Mouse (Mus musculus): ENCODE results near the gene Tgm4. TPM values are rescaled to one million over a fixed set of nuclear protein-coding genes. Genes with fewer than 3 reads are reported as not detected.

Tgm4 gene
- polyA plus RNA-seq, 1 experiment from 2014 or later: 0.35 TPM

DNA sequence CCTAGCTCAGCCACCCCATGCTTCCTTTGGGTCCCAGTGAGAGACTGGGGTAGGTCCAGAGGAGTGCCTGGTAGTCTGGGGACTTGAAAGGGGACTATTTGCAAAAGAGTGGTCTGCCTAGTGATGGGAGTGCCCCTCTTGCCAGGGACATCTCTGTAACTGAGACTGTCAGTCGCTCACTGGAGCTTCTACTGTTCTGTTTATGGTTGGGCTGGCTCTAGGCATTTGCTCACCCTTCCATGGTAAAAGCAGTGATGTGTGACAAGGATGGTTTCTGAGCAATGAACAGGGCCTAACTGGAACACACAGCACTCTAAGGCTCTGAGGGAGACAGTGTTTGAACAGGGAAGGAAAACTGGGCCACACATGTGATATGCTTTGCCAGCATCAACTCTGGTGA, 46.3 kb downstream of the Tgm4 start:
- H3K4me1 ChIP-seq (ENCODE audit: control insufficient read depth in 2 of 2, insufficient read depth in 2 of 2, low read length in 2 of 2): no peaks in the 10 kb centered on the region
- H3K9ac ChIP-seq (ENCODE audit: low read length): no peak overlapping the region
- H3K9me3 ChIP-seq (ENCODE audit: control insufficient read depth, low read length): no peaks in the 10 kb centered on the region
- H3K27me3 ChIP-seq (ENCODE audit: control insufficient read depth, insufficient read depth, low read length): no peaks in the 10 kb centered on the region
- H3K27ac ChIP-seq (replicated peaks in 1 of 2; ENCODE audit: control insufficient read depth in 1 of 2, insufficient read depth in 1 of 2, low read depth in 2 of 2, low read length in 2 of 2): no peak overlapping the region
- no peak overlapping the region for H3K4me3 ChIP-seq (ENCODE audit: control insufficient read depth in 1 of 2, insufficient read depth in 1 of 2, low read depth in 1 of 2, low read length in 2 of 2)
- no peak for ATAC-seq (ENCODE audit: insufficient number of reproducible peaks, insufficient read depth, low FRiP score, low read depth)
- no peak overlapping the region for H3K4me2 ChIP-seq (ENCODE audit: low read length)
- WGBS: 79% methylated on average over 1 of the region's 1 CpGs
- H3K36me3 ChIP-seq (ENCODE audit: control insufficient read depth, insufficient read depth, low read length): peaks cover 97% of the 10 kb centered on the region

DNA sequence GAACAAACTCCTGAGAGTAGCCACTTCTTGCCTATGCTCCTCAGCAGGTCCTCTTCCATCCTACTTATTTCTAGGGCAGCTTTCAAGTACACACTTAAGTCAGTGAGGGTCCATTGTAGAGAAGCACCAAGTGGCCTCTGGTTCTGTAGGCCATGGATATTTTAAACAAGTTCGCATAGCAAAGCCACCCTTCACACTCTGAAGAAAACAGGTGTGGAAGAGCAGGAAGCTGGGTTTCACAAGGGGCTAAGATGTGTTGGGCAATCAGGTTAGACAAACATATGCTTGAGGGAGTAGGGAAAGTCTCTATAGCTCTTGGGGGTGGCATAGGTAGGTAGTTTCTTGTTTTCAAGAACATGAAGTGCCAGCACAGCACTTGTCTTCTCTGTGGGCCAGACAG, 50.8 kb downstream of the Tgm4 start:
- H3K4me2 ChIP-seq (ENCODE audit: low read length): no peak overlapping the region
- WGBS: 82% methylated on average over 1 of the region's 1 CpGs
- no peak overlapping the region for H3K9ac ChIP-seq (ENCODE audit: low read length)
- no peak for ATAC-seq (ENCODE audit: insufficient number of reproducible peaks, insufficient read depth, low FRiP score, low read depth)
- H3K27me3 ChIP-seq (ENCODE audit: control insufficient read depth, insufficient read depth, low read length): no peaks in the 10 kb centered on the region
- peaks cover 98% of the 10 kb centered on the region for H3K36me3 ChIP-seq (ENCODE audit: control insufficient read depth, insufficient read depth, low read length)
- H3K4me3 ChIP-seq (ENCODE audit: control insufficient read depth in 1 of 2, insufficient read depth in 1 of 2, low read depth in 1 of 2, low read length in 2 of 2): no peak overlapping the region
- H3K4me1 ChIP-seq (ENCODE audit: control insufficient read depth in 2 of 2, insufficient read depth in 2 of 2, low read length in 2 of 2): no peaks in the 10 kb centered on the region
- H3K27ac ChIP-seq (replicated peaks in 1 of 2; ENCODE audit: control insufficient read depth in 1 of 2, insufficient read depth in 1 of 2, low read depth in 2 of 2, low read length in 2 of 2): no peak overlapping the region
- no peaks in the 10 kb centered on the region for H3K9me3 ChIP-seq (ENCODE audit: control insufficient read depth, low read length)

DNA sequence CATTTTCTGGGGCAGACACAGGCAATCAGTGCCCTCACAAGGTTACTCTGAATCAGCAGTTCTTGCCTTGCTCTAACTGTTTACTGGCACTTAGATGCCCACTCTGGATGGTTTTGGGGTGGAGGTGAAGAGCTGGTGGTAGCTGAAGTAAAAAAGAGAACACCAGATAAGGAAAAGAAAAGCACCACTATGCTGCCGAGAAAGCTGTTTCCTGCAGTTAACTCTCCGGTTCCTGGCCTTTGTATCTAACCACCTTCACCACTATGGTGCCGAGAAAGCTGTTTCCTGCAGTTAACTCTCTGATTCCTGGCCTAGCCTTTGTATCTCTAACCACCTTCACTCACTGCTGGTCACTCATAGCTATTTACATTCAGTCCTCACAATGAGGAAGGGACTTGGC, 53.0 kb downstream of the Tgm4 start:
- WGBS: 43% methylated on average over 3 of the region's 3 CpGs
- peaks cover 89% of the 10 kb centered on the region for H3K36me3 ChIP-seq (ENCODE audit: control insufficient read depth, insufficient read depth, low read length)
- no peak for ATAC-seq (ENCODE audit: insufficient number of reproducible peaks, insufficient read depth, low FRiP score, low read depth)
- no peak overlapping the region for H3K4me3 ChIP-seq (ENCODE audit: control insufficient read depth in 1 of 2, insufficient read depth in 1 of 2, low read depth in 1 of 2, low read length in 2 of 2)
- H3K4me1 ChIP-seq (ENCODE audit: control insufficient read depth in 2 of 2, insufficient read depth in 2 of 2, low read length in 2 of 2): no peaks in the 10 kb centered on the region
- H3K9ac ChIP-seq (ENCODE audit: low read length): no peak overlapping the region
- no peak overlapping the region for H3K27ac ChIP-seq (replicated peaks in 1 of 2; ENCODE audit: control insufficient read depth in 1 of 2, insufficient read depth in 1 of 2, low read depth in 2 of 2, low read length in 2 of 2)
- H3K4me2 ChIP-seq (ENCODE audit: low read length): no peak overlapping the region
- no peaks in the 10 kb centered on the region for H3K27me3 ChIP-seq (ENCODE audit: control insufficient read depth, insufficient read depth, low read length)
- no peaks in the 10 kb centered on the region for H3K9me3 ChIP-seq (ENCODE audit: control insufficient read depth, low read length)

DNA sequence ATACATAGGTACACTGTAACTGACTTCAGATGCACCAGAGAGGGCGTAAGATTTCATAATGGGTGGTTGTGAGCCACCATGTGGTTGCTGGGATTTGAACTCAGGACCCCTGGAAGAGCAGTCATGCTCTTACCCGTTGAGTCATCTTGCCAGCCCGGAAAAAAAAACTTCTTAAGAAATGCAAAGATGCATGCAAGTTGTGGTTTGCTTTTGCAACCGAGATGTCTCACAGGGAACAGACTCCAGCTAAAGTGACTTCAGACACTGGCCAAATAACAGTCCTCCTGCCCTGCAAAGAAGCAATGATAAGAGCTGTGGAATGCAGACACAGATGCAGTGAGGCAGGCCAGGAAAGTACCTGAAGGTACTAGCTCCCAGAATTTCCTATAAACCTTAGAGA, 56.3 kb downstream of the Tgm4 start:
- 73% methylated on average over 4 of the region's 4 CpGs for WGBS
- Histone ChIP-seq H3K9ac (ENCODE audit: low read length) (no peak overlapping the region), H3K27ac (replicated peaks in 1 of 2; ENCODE audit: control insufficient read depth in 1 of 2, insufficient read depth in 1 of 2, low read depth in 2 of 2, low read length in 2 of 2) (no peak overlapping the region), H3K4me3 (ENCODE audit: control insufficient read depth in 1 of 2, insufficient read depth in 1 of 2, low read depth in 1 of 2, low read length in 2 of 2) (no peak overlapping the region), H3K4me1 (ENCODE audit: control insufficient read depth in 2 of 2, insufficient read depth in 2 of 2, low read length in 2 of 2) (no peaks in the 10 kb centered on the region), H3K4me2 (ENCODE audit: low read length) (no peak overlapping the region), H3K9me3 (ENCODE audit: control insufficient read depth, low read length) (no peaks in the 10 kb centered on the region), H3K36me3 (ENCODE audit: control insufficient read depth, insufficient read depth, low read length) (peaks cover 78% of the 10 kb centered on the region), H3K27me3 (ENCODE audit: control insufficient read depth, insufficient read depth, low read length) (no peaks in the 10 kb centered on the region)
- ATAC-seq (ENCODE audit: insufficient number of reproducible peaks, insufficient read depth, low FRiP score, low read depth): no peak

DNA sequence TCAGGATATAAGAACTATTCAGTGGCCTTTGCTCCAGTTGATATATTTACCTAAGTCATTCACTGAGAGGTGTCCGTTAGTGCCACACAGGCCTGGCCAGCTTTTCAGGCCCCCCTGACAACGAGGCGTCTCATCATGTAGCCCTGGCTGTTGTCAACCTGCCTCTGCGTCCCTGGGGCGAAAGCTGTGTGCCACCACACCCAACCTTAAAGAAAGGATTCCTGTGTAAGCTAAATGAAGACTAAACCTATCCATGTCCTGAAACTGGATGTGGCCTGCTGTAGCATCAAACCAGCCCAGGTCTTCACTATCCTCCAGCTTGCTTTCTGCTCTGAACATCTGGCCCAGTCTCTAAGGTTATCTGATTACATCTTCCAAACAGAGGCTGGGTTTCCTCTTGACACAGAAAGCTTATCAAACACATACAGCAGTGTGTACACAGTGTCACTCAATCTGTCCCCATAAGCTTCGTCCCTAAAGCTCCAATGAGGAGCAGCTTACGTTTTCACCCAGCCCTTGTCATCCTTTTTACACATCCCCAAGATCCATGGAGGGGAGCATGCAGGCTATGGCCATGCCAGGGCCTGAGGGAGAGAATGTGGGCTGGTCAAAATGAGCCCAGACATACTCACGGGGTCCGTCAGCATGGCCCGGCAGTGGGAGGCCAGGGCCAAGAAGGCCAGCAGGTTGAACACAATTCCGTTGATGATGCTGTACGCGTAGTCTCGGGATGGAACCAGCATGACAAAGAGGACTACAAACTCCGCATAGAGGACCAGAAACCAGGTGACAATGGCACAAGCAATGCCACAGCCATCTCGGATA, 65.3 kb downstream of the Tgm4 start:
- Histone ChIP-seq H3K36me3 (ENCODE audit: control insufficient read depth, insufficient read depth, low read length) (peaks cover 63% of the 10 kb centered on the region), H3K4me2 (ENCODE audit: low read length) (no peak overlapping the region), H3K27ac (replicated peaks in 1 of 2; ENCODE audit: control insufficient read depth in 1 of 2, insufficient read depth in 1 of 2, low read depth in 2 of 2, low read length in 2 of 2) (no peak overlapping the region), H3K4me1 (ENCODE audit: control insufficient read depth in 2 of 2, insufficient read depth in 2 of 2, low read length in 2 of 2) (no peaks in the 10 kb centered on the region), H3K4me3 (ENCODE audit: control insufficient read depth in 1 of 2, insufficient read depth in 1 of 2, low read depth in 1 of 2, low read length in 2 of 2) (no peak overlapping the region), H3K9ac (ENCODE audit: low read length) (no peak overlapping the region), H3K27me3 (ENCODE audit: control insufficient read depth, insufficient read depth, low read length) (no peaks in the 10 kb centered on the region), H3K9me3 (ENCODE audit: control insufficient read depth, low read length) (no peaks in the 10 kb centered on the region)
- WGBS: 93% methylated on average over 16 of the region's 16 CpGs
- ATAC-seq (ENCODE audit: insufficient number of reproducible peaks, insufficient read depth, low FRiP score, low read depth): no peak

DNA sequence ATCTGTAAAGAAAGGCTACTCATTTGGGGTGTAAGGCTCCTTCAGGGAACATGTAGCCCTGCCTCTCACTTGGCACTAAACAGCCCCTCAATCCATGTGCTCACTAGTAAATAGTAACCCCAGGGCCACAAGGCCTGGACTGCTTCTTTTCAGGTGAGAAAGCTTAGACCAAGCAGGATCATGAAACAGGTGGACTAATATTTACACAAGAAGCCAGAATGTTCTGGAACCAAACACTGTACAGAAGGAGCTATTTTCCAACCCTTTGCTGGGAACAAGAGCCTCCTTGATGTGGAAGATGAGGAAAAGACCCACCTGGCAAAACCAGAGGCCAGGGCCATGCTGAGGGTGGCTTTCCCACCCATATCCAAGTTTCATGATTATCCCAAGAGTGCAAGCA, 68.9 kb downstream of the Tgm4 start:
- Histone ChIP-seq H3K9ac (ENCODE audit: low read length) (no peak overlapping the region), H3K4me2 (ENCODE audit: low read length) (no peak overlapping the region), H3K27ac (replicated peaks in 1 of 2; ENCODE audit: control insufficient read depth in 1 of 2, insufficient read depth in 1 of 2, low read depth in 2 of 2, low read length in 2 of 2) (no peak overlapping the region), H3K4me1 (ENCODE audit: control insufficient read depth in 2 of 2, insufficient read depth in 2 of 2, low read length in 2 of 2) (no peaks in the 10 kb centered on the region), H3K9me3 (ENCODE audit: control insufficient read depth, low read length) (no peaks in the 10 kb centered on the region), H3K36me3 (ENCODE audit: control insufficient read depth, insufficient read depth, low read length) (peaks cover 33% of the 10 kb centered on the region), H3K4me3 (ENCODE audit: control insufficient read depth in 1 of 2, insufficient read depth in 1 of 2, low read depth in 1 of 2, low read length in 2 of 2) (no peak overlapping the region), H3K27me3 (ENCODE audit: control insufficient read depth, insufficient read depth, low read length) (no peaks in the 10 kb centered on the region)
- ATAC-seq (ENCODE audit: insufficient number of reproducible peaks, insufficient read depth, low FRiP score, low read depth): no peak

DNA sequence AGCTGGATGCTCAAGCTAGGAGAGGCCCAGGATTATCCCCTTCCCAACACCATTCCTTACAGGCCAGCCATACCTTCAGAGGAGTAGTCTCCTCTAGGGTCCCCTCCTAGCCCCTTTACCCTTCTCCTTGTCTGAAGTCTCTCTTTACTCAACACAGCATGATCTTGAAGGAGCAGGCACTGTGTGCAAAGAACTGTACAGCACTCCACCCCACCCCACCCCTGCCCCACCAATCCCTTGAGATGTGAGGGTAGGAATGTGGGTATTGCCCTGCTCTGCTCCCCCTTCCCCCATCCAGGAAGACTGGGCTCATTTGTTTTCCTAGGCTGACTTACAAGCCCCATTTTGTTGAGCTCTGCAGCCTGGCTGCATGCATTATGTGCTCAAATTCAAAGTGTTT, 69.8 kb downstream of the Tgm4 start:
- no peaks in the 10 kb centered on the region for H3K4me1 ChIP-seq (ENCODE audit: control insufficient read depth in 2 of 2, insufficient read depth in 2 of 2, low read length in 2 of 2)
- no peak overlapping the region for H3K27ac ChIP-seq (replicated peaks in 1 of 2; ENCODE audit: control insufficient read depth in 1 of 2, insufficient read depth in 1 of 2, low read depth in 2 of 2, low read length in 2 of 2)
- H3K9me3 ChIP-seq (ENCODE audit: control insufficient read depth, low read length): no peaks in the 10 kb centered on the region
- no peak overlapping the region for H3K4me2 ChIP-seq (ENCODE audit: low read length)
- no peaks in the 10 kb centered on the region for H3K27me3 ChIP-seq (ENCODE audit: control insufficient read depth, insufficient read depth, low read length)
- no peak for ATAC-seq (ENCODE audit: insufficient number of reproducible peaks, insufficient read depth, low FRiP score, low read depth)
- no peak overlapping the region for H3K4me3 ChIP-seq (ENCODE audit: control insufficient read depth in 1 of 2, insufficient read depth in 1 of 2, low read depth in 1 of 2, low read length in 2 of 2)
- H3K36me3 ChIP-seq (ENCODE audit: control insufficient read depth, insufficient read depth, low read length): peaks cover 24% of the 10 kb centered on the region
- H3K9ac ChIP-seq (ENCODE audit: low read length): no peak overlapping the region

DNA sequence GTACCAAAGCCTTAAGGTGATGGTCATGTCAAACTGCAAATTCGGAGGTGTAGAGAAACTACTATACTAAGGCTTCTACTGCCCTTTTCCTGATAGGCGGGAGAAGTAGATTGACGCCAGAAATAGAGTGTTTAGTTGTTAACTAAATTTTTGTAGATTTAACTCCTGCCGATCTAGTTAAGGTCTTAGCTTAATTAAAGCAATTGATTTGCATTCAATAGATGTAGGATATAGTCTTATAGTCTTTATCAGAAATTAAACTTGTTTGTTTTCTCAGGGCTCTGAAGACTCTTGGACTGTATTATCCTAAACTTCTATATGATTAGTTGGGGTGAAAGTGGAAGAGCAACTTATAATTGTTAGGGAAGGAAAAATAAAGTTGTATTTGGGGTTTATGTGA, 72.7 kb downstream of the Tgm4 start:
- Histone ChIP-seq H3K4me1 (ENCODE audit: control insufficient read depth in 2 of 2, insufficient read depth in 2 of 2, low read length in 2 of 2) (peaks cover 0 to 6% of the 10 kb centered on the region in 2 experiments; a peak in 2 of 4 replicates), H3K36me3 (ENCODE audit: control insufficient read depth, insufficient read depth, low read length) (peaks cover 10% of the 10 kb centered on the region), H3K9me3 (ENCODE audit: control insufficient read depth, low read length) (no peaks in the 10 kb centered on the region), H3K27ac (replicated peaks in 1 of 2; ENCODE audit: control insufficient read depth in 1 of 2, insufficient read depth in 1 of 2, low read depth in 2 of 2, low read length in 2 of 2) (no peak overlapping the region), H3K4me3 (ENCODE audit: control insufficient read depth in 1 of 2, insufficient read depth in 1 of 2, low read depth in 1 of 2, low read length in 2 of 2) (no peak overlapping the region), H3K9ac (ENCODE audit: low read length) (no peak overlapping the region), H3K4me2 (ENCODE audit: low read length) (no peak overlapping the region), H3K27me3 (ENCODE audit: control insufficient read depth, insufficient read depth, low read length) (no peaks in the 10 kb centered on the region)
- WGBS: 89% methylated on average over 4 of the region's 4 CpGs
- peak; percentile 64; the same call in 1 of the 2 replicates for ATAC-seq (ENCODE audit: insufficient number of reproducible peaks, insufficient read depth, low FRiP score, low read depth)

Measured in heart, embryonic 14.5 days (tissue).